Mouse (Mus musculus): Measurements from ENCODE around the gene Olfr901.
"Not testable (repeated sequence)": the region's sequence is repeated elsewhere in the genome, so short reads cannot be mapped to it uniquely, and the experiment has no call there.

Gene Olfr901

DNA sequence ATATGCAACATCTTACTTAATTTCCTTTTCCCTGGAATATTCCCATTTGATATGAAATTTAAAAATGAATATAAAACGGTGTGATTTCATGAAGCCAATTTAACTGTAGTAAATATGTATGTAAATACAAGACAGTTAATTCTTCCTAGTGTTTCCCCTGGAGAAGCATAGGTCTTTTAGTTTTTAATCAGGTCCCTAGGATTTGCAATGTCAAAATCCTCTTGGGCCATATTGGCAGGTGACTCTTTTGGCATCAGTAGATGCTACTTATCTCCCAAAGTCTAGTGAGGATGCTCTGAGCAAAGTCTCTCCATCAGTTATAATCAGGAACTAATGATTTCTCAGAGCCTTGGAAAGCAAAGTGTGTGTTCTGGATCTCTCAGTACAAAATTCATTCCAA lies at the start of gene Olfr901:
Olfr901 (plus strand) TSS at position 301 of the 400 bp plus-strand sequence.
- DNase-seq: no peak

DNA sequence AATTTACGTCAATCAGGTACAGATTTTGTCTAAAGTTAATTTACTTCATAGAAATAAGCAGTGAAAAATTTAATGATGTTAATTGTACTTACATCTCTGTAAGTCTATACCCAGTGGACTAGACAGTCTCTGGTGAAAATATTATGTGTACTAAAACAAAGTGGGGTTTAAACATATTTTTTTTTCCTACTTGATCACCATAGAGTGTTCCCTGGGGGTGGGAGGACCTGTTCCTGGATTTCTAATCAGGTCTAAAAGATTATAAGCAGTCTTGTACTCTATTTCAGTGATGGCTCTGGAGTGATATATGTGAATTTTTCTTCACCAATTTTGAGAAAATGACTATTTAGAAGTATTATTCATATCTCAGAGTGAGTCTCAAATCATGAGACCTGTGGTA lies 27.9 kb upstream of the Olfr901 start, which contains the start of gene Olfr147:
Olfr147 (plus strand) TSS at position 301 of the 400 bp plus-strand sequence.
- DNase-seq: no peak

GRCm38 (mm10) chr9:38407502-38407901 lies 21.8 kb upstream of the Olfr901 start:
- not testable (repeated sequence) for DNase-seq

DNA sequence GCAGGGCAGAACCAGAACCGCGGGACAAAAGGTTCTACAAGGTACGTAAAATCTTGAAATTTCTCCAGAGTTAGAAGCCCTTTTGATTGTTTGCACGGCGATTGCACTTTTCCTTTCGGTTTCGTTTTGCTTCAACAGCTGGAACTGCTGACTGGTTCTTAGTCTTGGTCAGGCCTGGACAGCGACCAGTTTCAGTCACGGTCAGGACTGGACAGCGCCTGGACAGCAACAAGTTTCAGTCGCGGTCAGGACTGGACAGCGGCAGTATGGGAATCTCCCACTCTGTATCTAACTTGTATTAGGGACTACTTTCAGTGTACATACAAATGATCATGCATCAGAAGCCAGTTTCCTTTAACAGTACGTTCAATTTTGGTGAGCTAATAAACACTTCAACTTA lies 15.8 kb upstream of the Olfr901 start:
- DNase-seq: not testable (repeated sequence)

DNA sequence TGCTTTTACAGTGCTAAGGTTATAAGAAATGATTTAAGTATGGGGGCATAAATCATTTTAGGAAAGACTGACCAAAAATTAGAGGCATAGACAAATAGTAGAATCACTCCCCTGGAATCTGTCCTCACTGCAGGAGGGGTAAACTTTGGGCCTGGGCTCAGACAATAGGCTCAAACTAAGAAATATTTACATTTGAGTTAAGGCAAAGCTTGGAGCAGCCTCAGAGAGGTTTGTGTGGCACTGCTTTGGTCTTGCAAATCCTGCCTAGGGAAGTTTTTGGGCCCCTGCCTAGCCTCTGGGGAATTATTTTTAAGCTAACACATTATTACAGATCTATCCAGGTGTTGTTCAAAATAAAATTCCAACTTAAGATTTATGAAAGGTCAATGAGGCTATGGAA lies 5.5 kb upstream of the Olfr901 start:
- DNase-seq: no peak

DNA sequence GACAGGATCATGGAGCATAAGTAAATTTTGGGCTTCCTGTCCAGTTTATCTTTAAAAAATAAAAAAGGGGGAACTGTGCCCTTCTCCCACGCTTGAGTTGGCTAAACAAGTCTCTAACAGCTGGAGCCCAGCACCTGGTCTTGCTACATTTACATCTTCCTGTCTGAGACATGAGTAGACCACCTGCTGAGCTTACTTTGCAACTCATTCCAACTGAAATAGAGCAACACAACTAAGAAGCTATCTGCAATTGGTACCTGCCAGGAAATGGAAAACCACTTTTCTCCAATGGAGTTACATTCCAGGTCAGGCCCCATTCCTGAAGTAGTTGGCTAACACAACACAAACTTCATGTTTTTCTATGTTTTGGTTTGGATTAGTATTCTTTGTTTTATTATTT lies 2.2 kb upstream of the Olfr901 start:
- no peak for DNase-seq

DNA sequence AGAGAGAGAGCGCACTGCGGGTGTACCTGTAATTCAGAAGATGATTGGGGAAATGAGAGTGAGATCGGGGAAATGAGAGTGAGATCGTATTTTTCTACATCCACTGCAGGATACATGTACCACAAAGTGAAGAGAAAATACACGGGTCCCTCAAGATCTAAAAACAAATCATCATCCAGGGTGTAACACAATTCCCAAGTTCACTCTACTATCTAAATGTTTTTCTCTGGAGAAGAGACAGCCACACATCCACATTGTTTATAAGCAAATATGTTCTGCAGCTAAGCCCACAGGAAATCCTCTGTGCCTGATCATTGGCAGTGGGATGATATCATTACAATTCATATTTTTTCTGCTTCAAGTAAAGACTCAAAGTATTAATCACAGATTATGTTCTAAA lies 18.1 kb downstream of the Olfr901 start, which contains the start of gene Olfr902:
Olfr902 (plus strand) TSS at position 301 of the 400 bp plus-strand sequence.
- DNase-seq: no peak

- DNase-seq: no peak
These were observed 33.6 kb downstream of the Olfr901 start, which contains the start of gene Olfr904 for GRCm38 (mm10) chr9:38462844-38463243. Olfr904 (plus strand) TSS chr9:38463144.

GRCm38 (mm10) chr9:38470807-38471206 lies 41.6 kb downstream of the Olfr901 start, which contains the start of gene Olfr905:
Olfr905 (plus strand) TSS chr9:38471107.
- DNase-seq: no peak

Data from spleen, adult 18-20 months (tissue).